Mouse (Mus musculus): Measurements from ENCODE around the gene Fank1. TPM values are rescaled to one million over a fixed set of nuclear protein-coding genes. Genes with fewer than 3 reads are reported as not detected.
"Not testable (repeated sequence)": the region's sequence is repeated elsewhere in the genome, so short reads cannot be mapped to it uniquely, and the experiment has no call there.

The Fank1 gene
- total RNA-seq, 2 experiments from 2014 or later = 2.2 to 2.8 TPM

GRCm38 (mm10) chr7:133823751-133824150 lies 47.1 kb downstream of the Fank1 start:
- no peak for DNase-seq (ENCODE audit: low spot score in 2 of 2)

GRCm38 (mm10) chr7:133824579-133824978 lies 47.9 kb downstream of the Fank1 start:
- no peak for DNase-seq (ENCODE audit: low spot score in 2 of 2)

GRCm38 (mm10) chr7:133828514-133828913 lies 51.9 kb downstream of the Fank1 start:
- no peak for DNase-seq (ENCODE audit: low spot score in 2 of 2)

- DNase-seq (ENCODE audit: low spot score in 2 of 2) = no peak
Measured at GRCm38 (mm10) chr7:133829579-133829978, 52.9 kb downstream of the Fank1 start.

GRCm38 (mm10) chr7:133839546-133839945 lies 62.9 kb downstream of the Fank1 start:
- peak; percentile 51 to 72 for DNase-seq (ENCODE audit: low spot score in 2 of 2)

GRCm38 (mm10) chr7:133842079-133842478 lies 65.4 kb downstream of the Fank1 start:
- DNase-seq (ENCODE audit: low spot score in 2 of 2) = no peak

GRCm38 (mm10) chr7:133847175-133847574 lies 70.5 kb downstream of the Fank1 start:
- no peak for DNase-seq (ENCODE audit: low spot score in 2 of 2)

GRCm38 (mm10) chr7:133848180-133848579 lies 71.5 kb downstream of the Fank1 start:
- no peak for DNase-seq (ENCODE audit: low spot score in 2 of 2)

- no peak for DNase-seq (ENCODE audit: low spot score in 2 of 2)
Measured at GRCm38 (mm10) chr7:133850735-133851134, 74.1 kb downstream of the Fank1 start.

- peak; percentile 65 to 90 for DNase-seq (ENCODE audit: low spot score in 2 of 2)
Measured at GRCm38 (mm10) chr7:133856278-133856677, 79.6 kb downstream of the Fank1 start.

GRCm38 (mm10) chr7:133858506-133858905 lies 81.8 kb downstream of the Fank1 start:
- DNase-seq (ENCODE audit: low spot score in 2 of 2) = no peak

GRCm38 (mm10) chr7:133859548-133859947 lies 82.9 kb downstream of the Fank1 start:
- no peak for DNase-seq (ENCODE audit: low spot score in 2 of 2)

- no peak for DNase-seq (ENCODE audit: low spot score in 2 of 2)
Measured at GRCm38 (mm10) chr7:133862233-133862632, 85.6 kb downstream of the Fank1 start.

- DNase-seq (ENCODE audit: low spot score in 2 of 2) = no peak
Measured at GRCm38 (mm10) chr7:133862723-133863122, 86.1 kb downstream of the Fank1 start.

GRCm38 (mm10) chr7:133863151-133863550 lies 86.5 kb downstream of the Fank1 start:
- DNase-seq (ENCODE audit: low spot score in 2 of 2) = no peak

GRCm38 (mm10) chr7:133863684-133864083 lies 87.0 kb downstream of the Fank1 start:
- peak in 1 of 2 experiments; percentile 3 for DNase-seq (ENCODE audit: low spot score in 2 of 2)

- DNase-seq (ENCODE audit: low spot score in 2 of 2) = no peak
Measured at GRCm38 (mm10) chr7:133870265-133870664, 93.6 kb downstream of the Fank1 start.

GRCm38 (mm10) chr7:133872701-133873100 lies 96.0 kb downstream of the Fank1 start:
- DNase-seq (ENCODE audit: low spot score in 2 of 2) = no peak

GRCm38 (mm10) chr7:133876139-133876538 lies 99.5 kb downstream of the Fank1 start:
- DNase-seq (ENCODE audit: low spot score in 2 of 2) = no peak

GRCm38 (mm10) chr7:133876646-133877342 lies 100.1 kb downstream of the Fank1 start:
- DNase-seq (ENCODE audit: low spot score in 2 of 2) = no peak

- no peak for DNase-seq (ENCODE audit: low spot score in 2 of 2)
Measured at GRCm38 (mm10) chr7:133879761-133880160, 103.1 kb downstream of the Fank1 start.

- not testable (repeated sequence) for DNase-seq (ENCODE audit: low spot score in 2 of 2)
Measured at GRCm38 (mm10) chr7:133884759-133885431, 108.2 kb downstream of the Fank1 start.

All from layer of hippocampus, adult 18-20 months (tissue).